Mouse (Mus musculus) layer of hippocampus, adult 8-10 months (tissue): ENCODE data around the gene Rora. TPM values are rescaled to one million over a fixed set of nuclear protein-coding genes. Genes with fewer than 3 reads are reported as not detected.

ENCODE experiments used
- DNase-seq, 2 experiments: peaks; one replicate each; pipeline ENCODE4 v3.0.0; 2022; ENCODE audit warnings: low spot score in 2 of 2
- total RNA-seq, 4 experiments: library from RNA; stranded (reverse); gene quantifications; 2 replicates each; pipeline ENCODE4 v1.2.4; 2022

Rora gene
- total RNA-seq, 4 experiments from 2014 or later: 35.1 to 41.5 (median 36.6) TPM

- DNase-seq: no peak
These were observed 103.4 kb downstream of the Rora start for GRCm38 (mm10) chr9:68756976-68757375.

DNA sequence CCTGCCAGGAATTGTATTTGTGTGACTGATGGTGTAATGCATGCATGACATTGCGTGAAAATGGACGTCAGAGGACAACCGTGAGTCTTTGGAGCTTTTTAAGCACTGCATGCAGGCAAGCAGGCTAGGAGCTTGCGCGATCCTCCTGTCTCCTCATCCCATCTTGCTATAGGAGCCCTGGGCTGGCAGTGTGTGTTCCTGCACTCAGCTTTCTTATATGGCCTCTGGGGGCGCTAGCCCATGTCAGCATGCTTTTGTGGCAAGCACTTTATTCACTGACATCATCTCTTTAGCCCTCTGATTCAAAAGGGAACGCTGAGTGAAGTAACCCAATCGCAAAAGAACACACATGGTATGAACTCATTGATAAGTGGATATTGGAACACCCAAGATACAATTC is 105.7 kb downstream of the Rora start:
- DNase-seq: no peak

DNA sequence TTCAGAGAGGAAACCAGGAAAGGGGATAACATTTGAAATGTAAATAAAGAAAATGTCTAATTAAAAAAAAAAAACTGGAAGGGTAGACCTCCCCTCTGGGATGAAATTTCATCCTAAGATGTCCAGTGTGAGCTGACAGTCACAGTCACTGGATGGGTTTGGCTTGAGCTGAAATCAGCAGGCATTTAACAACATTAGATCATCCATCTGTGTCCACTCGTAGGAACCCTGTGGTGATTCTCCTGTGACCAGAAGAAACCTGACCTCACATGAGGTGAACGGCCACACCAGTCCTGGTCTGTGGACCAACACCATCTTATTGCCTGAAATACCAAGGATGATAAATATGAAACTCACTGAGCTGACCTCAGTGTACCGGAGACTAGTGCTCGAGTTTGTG is 106.7 kb downstream of the Rora start:
- no peak for DNase-seq

GRCm38 (mm10) chr9:68760876-68761275 is 107.3 kb downstream of the Rora start:
- DNase-seq: no peak

- no peak for DNase-seq
These were observed 108.1 kb downstream of the Rora start for GRCm38 (mm10) chr9:68761672-68762071.

- no peak for DNase-seq
These were observed 112.0 kb downstream of the Rora start for GRCm38 (mm10) chr9:68765595-68765994.

DNA sequence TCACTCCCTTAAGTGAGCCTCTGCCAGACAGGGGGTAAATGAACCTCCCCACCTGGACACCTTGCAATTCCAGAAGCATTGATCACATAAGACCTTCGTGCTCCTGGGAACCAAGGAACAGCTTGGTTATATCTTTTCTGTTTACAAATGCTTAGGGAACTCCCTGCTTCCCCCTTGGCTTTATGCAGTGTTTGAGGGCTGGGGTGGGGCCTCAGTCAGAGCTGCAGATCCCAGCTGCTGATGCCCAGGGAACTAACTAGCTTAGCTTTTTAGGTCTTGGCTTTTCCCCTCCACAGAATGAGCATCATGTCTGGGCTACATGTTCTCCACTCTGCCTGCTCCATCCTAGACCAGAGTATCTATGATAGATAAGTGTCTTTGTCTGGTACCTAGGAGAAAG is 116.1 kb downstream of the Rora start:
- no peak for DNase-seq

DNA sequence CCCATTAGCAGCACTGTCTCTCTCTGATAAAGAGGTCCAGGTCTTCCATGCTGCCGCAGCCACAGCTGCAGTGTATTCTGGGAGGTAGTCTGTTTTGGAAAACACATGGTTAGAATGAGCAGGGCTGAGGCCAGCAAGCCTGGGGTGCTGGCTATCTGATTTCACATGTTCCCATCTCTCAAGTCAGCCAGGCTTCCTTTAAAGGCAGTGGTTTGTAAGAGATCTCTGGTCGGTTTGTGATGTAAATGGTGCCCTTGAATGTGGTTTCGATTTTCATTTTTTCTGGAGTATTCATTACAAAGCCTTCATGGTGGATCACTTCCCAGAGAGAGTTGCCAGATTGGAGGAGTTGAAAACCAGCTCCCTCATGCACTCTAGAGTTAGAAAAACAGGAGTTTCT is 117.8 kb downstream of the Rora start:
- DNase-seq: no peak

DNA sequence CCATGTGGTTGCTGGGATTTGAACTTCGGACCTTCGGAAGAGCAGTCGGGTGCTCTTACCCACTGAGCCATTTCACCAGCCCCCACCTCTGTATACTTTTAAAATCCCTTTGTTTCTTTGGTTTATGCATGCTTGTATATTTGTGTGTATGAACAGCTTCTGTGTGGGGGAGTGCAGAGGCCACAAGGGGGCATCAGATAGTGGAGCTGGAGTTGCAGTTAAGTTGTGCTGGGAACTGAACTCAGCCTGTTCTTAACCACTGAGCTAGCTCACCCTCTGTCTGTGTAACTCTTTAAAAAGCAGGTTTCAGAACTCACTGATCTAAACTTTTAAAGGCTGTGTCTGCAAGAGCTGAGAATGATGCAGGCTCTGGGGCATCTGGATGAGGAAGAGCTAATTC is 120.2 kb downstream of the Rora start:
- DNase-seq: no peak

GRCm38 (mm10) chr9:68782011-68782410 is 128.4 kb downstream of the Rora start:
- no peak for DNase-seq

DNA sequence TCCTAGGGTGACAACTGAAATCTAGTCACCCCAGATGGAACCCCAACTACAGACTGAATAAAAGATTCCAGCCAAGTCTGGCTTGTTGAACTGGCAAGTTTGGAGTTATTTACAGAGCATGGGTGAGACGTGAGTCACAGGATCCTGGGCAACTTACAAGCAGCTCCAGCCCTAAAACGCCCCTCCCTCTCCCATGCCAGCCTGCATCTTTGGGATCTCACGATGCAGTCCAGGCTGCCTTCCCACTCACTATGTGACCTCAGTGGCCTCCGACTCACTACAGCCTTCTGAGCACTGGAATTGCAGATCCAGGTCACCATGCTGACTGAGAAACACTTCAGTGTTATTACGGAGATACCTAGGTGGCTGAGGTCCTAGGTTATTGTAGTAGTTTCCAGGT is 129.0 kb downstream of the Rora start:
- DNase-seq: no peak

GRCm38 (mm10) chr9:68783246-68783645 is 129.7 kb downstream of the Rora start:
- DNase-seq: no peak

DNA sequence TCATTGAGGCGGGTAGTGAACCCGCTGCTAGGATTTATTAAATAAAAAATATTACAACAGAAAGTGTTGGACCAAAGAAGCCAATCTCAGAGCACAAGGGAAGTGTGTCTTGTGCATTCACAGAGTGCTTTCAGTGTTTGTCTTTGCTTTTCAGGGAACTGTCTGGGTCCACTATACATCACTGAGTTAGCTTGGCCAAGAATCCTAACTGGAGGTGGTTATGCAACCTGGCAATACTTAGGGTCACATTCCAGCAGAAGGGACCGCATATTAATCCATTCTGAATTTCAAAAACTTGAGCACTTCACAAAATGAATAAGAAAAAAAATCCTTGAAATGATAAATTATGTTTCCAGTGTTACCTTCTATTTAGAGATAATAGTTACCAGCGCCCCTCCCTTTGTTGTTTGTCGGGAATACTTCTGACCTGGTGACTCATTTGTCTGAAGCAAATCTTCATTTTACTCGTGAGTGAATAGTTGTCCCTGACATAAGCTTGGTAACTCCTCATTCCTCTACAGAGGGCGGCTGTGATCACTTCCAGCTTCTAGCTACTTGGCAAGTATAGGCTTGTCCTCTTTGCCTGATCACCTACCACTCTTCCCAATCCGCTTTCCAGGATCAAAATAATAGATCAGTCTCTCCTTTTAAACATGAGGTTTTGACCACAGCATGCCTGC is 133.2 kb downstream of the Rora start:
- DNase-seq: no peak

- no peak for DNase-seq
These were observed 134.1 kb downstream of the Rora start for GRCm38 (mm10) chr9:68787665-68788064.

DNA sequence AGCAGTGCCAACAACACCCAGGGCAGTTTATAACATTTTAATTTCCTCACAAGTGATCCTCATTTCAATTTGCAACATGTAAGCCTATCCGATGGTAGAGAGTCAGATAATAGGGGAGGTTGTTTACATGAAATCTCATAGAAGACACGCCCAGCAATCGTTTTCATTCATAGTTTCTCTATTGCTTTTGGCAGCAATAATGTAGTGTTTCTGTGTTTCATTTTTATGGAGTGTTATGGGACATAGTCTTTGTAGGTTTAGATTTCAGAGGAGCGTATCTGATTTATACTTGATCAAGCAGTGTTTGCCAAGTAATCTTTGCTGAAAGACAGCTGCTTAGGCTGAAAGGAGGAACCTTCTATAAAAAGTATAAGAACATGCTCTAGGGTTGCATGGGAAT is 137.3 kb downstream of the Rora start:
- no peak for DNase-seq

- DNase-seq: peak; percentile 13 to 14
These were observed 138.5 kb downstream of the Rora start for GRCm38 (mm10) chr9:68791982-68792540.

DNA sequence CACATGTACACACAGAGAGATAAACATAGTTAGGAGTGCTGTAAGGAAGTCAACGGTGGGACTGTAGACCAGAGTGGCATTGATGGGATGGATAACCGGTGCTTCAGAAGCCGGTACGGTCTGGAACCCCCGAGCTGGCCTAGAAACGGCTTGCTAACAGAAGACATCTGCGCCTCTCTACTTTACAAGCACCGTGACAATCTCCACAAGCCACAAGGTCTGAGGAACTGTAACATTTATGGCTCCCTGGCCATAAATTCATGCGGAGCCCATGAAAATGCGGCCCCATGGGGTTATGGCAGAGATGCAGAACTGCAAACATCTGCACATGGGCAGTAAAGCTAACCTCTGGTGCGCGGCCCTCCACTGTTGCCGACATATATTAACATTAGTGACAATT is 141.7 kb downstream of the Rora start:
- DNase-seq: no peak

GRCm38 (mm10) chr9:68798221-68798620 is 144.6 kb downstream of the Rora start:
- DNase-seq: no peak

GRCm38 (mm10) chr9:68799065-68799464 is 145.5 kb downstream of the Rora start:
- DNase-seq: peak; percentile 54 to 58

DNA sequence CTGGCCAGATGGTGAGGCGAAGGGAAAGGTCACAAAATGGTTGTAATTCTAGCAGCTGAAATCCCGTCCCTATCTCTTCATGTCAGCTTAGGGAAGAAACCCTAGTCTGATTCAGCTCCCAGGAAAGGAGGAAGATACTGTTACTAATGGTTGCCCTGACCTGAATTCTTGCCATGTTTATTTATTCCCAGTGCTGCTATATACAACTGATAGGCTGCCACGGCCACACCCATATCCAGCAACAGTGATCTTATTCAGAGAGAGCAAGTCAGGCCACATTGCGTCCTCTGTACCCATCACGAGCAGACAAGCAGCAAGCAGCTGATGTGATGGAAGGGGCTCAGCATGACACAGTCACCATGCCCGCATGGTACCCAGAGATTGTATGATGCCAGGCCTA is 150.6 kb downstream of the Rora start:
- DNase-seq: no peak

DNA sequence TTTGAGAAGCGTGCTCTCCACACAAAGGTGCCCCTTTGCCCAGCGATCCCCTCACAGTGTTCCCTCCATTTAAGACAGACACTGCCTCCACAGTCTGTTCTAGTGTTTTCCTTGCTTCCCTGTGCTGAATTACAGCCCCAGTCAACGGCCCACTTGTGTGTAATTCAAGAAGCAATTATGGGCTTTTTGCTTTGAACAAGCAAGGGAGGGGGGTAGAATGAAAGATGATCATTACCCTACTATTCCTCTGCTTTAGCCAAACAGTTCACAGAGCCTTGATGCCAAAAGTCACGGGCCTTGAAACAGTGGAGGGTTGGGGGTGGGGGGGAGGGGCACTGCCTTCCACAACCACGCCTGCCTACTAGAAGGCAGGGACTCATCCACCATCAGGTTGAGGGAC is 152.2 kb downstream of the Rora start:
- no peak for DNase-seq

- DNase-seq: no peak
These were observed 154.1 kb downstream of the Rora start for GRCm38 (mm10) chr9:68807735-68808134.

GRCm38 (mm10) chr9:68809536-68809935 is 155.9 kb downstream of the Rora start:
- DNase-seq: no peak

GRCm38 (mm10) chr9:68814723-68815122 is 161.1 kb downstream of the Rora start:
- peak in 1 of 2 experiments; percentile 17 for DNase-seq
